Mouse (Mus musculus) liver, embryonic 11.5 days (tissue): ENCODE measurements around the gene Pold1. TPM values are rescaled to one million over a fixed set of nuclear protein-coding genes. Genes with fewer than 3 reads are reported as not detected.
A peak's percentile ranks its signal among the peaks of the same experiment; 100 is the strongest.

Experiments
- ATAC-seq: fragments of 200-750 bp; cut with Nextera tagmentation; replicated peaks from 2 replicates; pipeline ENCODE4 v1.8.0; 2017; ENCODE audit warnings: moderate number of reproducible peaks, mild to moderate bottlenecking, moderate TSS enrichment, moderate library complexity; ENCODE audit not compliant: low FRiP score
- DNase-seq: peaks from one replicate; pipeline ENCODE4 v3.0.0-alpha.2; 2017; ENCODE audit warnings: low spot score
- H3K27ac ChIP-seq: fragments of 300-500 bp; sonication (generic); 2 replicates; pipeline ENCODE4 v1.5.1; 2014; ENCODE audit warnings: mild to moderate bottlenecking, low read depth, low read length, control low read depth
- H3K27me3 ChIP-seq: fragments of 300-500 bp; sonication (generic); replicated peaks from 2 replicates; pipeline ENCODE4 v1.6.1; 2014; ENCODE audit warnings: low read length, mixed read lengths; ENCODE audit not compliant: control insufficient read depth, insufficient read depth
- H3K36me3 ChIP-seq: fragments of 300-500 bp; sonication (generic); 2 replicates; pipeline ENCODE4 v1.6.1; 2014; ENCODE audit warnings: mild to moderate bottlenecking, low read length, moderate library complexity, mixed read lengths; ENCODE audit not compliant: control insufficient read depth, insufficient read depth
- H3K4me1 ChIP-seq: fragments of 300-500 bp; sonication (generic); replicated peaks from 2 replicates; pipeline ENCODE4 v1.6.1; 2014; ENCODE audit warnings: low read length, mixed read lengths; ENCODE audit not compliant: control insufficient read depth, insufficient read depth
- H3K4me2 ChIP-seq: fragments of 300-500 bp; sonication (generic); 2 replicates; pipeline ENCODE4 v1.6.1; 2014; ENCODE audit warnings: mild to moderate bottlenecking, control low read depth, moderate library complexity
- H3K4me3 ChIP-seq: fragments of 300-500 bp; sonication (generic); 2 replicates; pipeline ENCODE4 v1.5.1; 2014; ENCODE audit warnings: low read depth, low read length, control low read depth
- H3K9ac ChIP-seq: fragments of 300-500 bp; sonication (generic); 2 replicates; pipeline ENCODE4 v1.6.1; 2014; ENCODE audit warnings: low read depth, low read length, control low read depth
- H3K9me3 ChIP-seq: fragments of 300-500 bp; sonication (generic); 2 replicates; pipeline ENCODE4 v1.6.1; 2016; ENCODE audit warnings: low read length, inconsistent platforms, mixed read lengths; ENCODE audit not compliant: control insufficient read depth
- WGBS: fragments of 180-500 bp; shearing (Covaris S2); extraction: QIAGEN DNeasy Blood & Tissue Kit; methylation state at CpG from one replicate; pipeline ENCODE4 v1.1.7; 2014; 5-methylcytosine and 5-hydroxymethylcytosine counted together
- microRNA-seq: library from miRNA; unstranded; fragments of <30 nt; microRNA quantifications from one replicate; pipeline ENCODE4, GENCODE M21; 2017; ENCODE audit warnings: borderline number of aligned reads
- polyA plus RNA-seq: library from polyadenylated mRNA; unstranded; fragments of >200 nt; fragmentation: Nextera tagmentation; extraction: Ambion mirVana; gene quantifications from 2 replicates; pipeline ENCODE4 v1.2.1, GENCODE M21; 2014

Gene Pold1
- polyA plus RNA-seq, 1 experiment from 2014 or later, result 119 TPM

DNA sequence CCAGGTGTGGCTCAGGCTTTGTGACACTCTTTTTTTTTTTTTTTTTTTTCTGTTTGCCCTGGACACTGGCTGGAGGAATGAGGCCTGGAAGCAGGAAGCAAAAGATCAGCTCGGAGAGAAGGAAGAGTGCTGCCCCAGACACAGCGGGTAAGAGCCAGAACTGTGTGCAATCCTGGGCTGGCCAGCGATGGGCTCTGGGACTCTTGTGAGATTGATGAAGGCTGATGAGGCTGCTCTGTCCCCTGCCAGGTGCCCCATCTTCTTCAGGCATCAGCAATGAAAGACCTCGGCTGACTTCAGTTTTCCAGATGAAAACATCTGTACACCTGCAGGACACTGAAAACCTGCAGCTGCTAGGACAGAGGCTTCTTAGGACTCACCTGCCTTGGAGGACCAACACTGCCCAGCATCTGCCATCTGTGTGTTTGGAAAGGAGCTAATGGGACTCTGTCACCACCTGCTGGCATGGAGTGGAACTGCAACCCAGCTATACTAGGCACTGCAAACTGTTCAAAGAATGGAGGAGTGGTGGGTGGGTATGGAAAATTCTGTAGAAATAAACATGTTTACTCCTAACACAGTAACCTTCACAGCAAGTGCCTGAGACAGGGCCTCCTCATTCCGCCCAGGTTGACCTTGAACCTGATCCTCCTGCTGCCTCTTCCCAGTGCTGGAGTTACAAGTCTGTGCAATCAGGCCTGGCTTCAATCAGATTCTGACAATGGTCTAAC is 63.6 kb downstream of the Pold1 start:
- Histone ChIP-seq H3K4me3 (no peak overlapping the region), H3K4me2 (no peak overlapping the region)

DNA sequence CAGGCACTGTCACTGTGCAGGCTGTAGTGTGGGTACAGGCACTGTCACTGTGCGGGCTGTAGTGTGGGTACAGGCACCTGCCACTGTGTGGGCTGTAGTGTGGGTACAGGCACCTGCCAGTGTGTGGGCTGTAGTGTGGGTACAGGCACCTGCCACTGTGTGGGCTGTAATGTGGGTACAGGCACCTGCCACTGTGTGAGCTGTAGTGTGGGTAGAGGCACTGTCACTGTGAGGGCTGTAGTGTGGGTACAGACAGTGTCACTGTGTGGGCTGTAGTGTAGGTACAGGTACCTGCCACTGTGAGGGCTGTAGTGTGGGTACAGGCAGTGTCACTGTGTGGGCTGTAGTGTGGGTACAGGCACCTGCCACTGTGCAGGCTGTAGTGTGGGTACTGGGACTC is 64.5 kb downstream of the Pold1 start:
- ATAC-seq (no peak), DNase-seq (no peak)
- Histone ChIP-seq H3K27me3 (peaks cover 26% of the 10 kb centered on the region), H3K4me3 (no peak overlapping the region), H3K27ac (peak overlapping the region; percentile 48; the same call in 1 of the 2 replicates), H3K4me2 (no peak overlapping the region), H3K9ac (no peak overlapping the region), H3K4me1 (peaks cover 11% of the 10 kb centered on the region), H3K36me3 (peaks cover 3% of the 10 kb centered on the region; the same call in 1 of the 2 replicates), H3K9me3 (no peaks in the 10 kb centered on the region)
- 75% methylated on average over 1 of the region's 1 CpGs for WGBS

More for the DNA sequence above, 63.6 kb downstream of the Pold1 start:
- DNase-seq (peak; percentile 78), ATAC-seq (peak; percentile 17; the same call in 1 of the 2 replicates)
- peaks cover 18% of the 10 kb centered on the region for H3K27me3 ChIP-seq
- peaks cover 6% of the 10 kb centered on the region; the same call in 1 of the 2 replicates for H3K36me3 ChIP-seq
- H3K4me1 ChIP-seq, result peaks cover 11% of the 10 kb centered on the region
- H3K27ac ChIP-seq, result peak overlapping the region; percentile 48
- 36% methylated on average over 5 of the region's 5 CpGs for WGBS
- H3K9ac ChIP-seq, result no peak overlapping the region
- H3K9me3 ChIP-seq, result no peaks in the 10 kb centered on the region

DNA sequence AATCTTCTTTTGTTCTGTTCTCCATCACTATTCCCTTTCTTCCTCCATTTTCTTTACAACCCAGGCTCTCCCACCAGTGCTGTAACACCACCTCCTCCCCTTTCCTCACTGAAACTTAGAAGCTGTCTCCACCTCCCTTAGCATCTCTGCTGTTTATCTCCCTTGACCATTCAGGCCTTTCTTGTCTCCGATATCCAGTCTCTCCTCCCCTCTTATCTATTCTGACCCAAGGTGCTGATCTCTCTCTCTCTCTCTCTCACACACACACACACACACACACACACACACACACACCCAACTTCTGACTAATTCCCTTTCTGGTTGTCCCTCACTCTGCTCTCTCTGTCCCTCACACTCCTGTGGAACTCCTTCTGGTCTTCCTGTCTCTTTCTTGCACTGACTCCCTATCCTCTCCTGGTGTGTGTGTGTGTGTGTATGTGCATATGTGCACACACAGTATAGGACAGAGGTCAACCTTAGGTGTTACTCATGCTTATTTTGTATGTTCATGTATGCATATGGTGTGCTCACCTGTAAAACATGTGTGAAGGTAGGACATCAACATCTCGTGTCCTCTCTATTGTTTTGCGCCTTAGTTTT is 65.7 kb downstream of the Pold1 start:
- Histone ChIP-seq H3K27me3 (peaks cover 36% of the 10 kb centered on the region), H3K9ac (peak overlapping the region; percentile 53), H3K4me3 (no peak overlapping the region), H3K4me1 (peaks cover 11% of the 10 kb centered on the region), H3K27ac (peak overlapping the region; percentile 82), H3K36me3 (no peaks in the 10 kb centered on the region), H3K9me3 (no peaks in the 10 kb centered on the region), H3K4me2 (peak overlapping the region; percentile 56)
- DNase-seq (no peak), ATAC-seq (peak; percentile 93)
- 50% methylated on average over 3 of the region's 3 CpGs for WGBS

Small RNAs within 50 kb of the gene (microRNA-seq; reads per million reads assigned to microRNA genes)
- gene Mir7053, result 1.8 reads per million

Other genes with a start within 250 kb of the Pold1 start
- gene Clec11a, start 241.9 kb downstream of the Pold1 start, polyA plus RNA-seq, result 0.90 and 1.1 TPM in 2 replicates
- 0.62 and 0.69 TPM in 2 replicates for gene Shank1, start 238.6 kb downstream of the Pold1 start, polyA plus RNA-seq
- 0.35 and 0.40 TPM in 2 replicates for gene Syt3, start 164.7 kb downstream of the Pold1 start, polyA plus RNA-seq
- gene 1700008O03Rik, start 163.0 kb downstream of the Pold1 start, polyA plus RNA-seq, result 0.83 and 0.93 TPM in 2 replicates
- 0.25 and 0.52 TPM in 2 replicates for gene Lrrc4b, start 119.8 kb downstream of the Pold1 start, polyA plus RNA-seq
- gene Aspdh, start 83.5 kb downstream of the Pold1 start, polyA plus RNA-seq, result 5.6 and 6.4 TPM in 2 replicates
- 145 and 146 TPM in 2 replicates for gene Josd2, start 80.9 kb downstream of the Pold1 start, polyA plus RNA-seq
- 72.8 and 75.2 TPM in 2 replicates for gene Emc10, start 52.3 kb downstream of the Pold1 start, polyA plus RNA-seq
- 4.7 and 5.9 TPM in 2 replicates for gene Fam71e1, start 52.3 kb downstream of the Pold1 start, polyA plus RNA-seq
- not detected in 2 replicates for gene Mybpc2, start 24.2 kb downstream of the Pold1 start, polyA plus RNA-seq
- 0.05 TPM in 1 of 2 replicates, not detected in the other for gene Spib, start 16.8 kb downstream of the Pold1 start, polyA plus RNA-seq
- 65.6 and 69.2 TPM in 2 replicates for gene Nr1h2, start 5.1 kb upstream of the Pold1 start, polyA plus RNA-seq
- gene Napsa, start 23.5 kb upstream of the Pold1 start, polyA plus RNA-seq, result 1.4 and 2.1 TPM in 2 replicates
- 0.22 and 0.23 TPM in 2 replicates for gene Kcnc3, start 41.8 kb upstream of the Pold1 start, polyA plus RNA-seq
- 0.66 and 0.68 TPM in 2 replicates for gene Myh14, start 122.0 kb upstream of the Pold1 start, polyA plus RNA-seq
- not detected in 2 replicates for gene Izumo2, start 159.9 kb upstream of the Pold1 start, polyA plus RNA-seq
- 36.4 and 39.2 TPM in 2 replicates for gene Vrk3, start 199.6 kb upstream of the Pold1 start, polyA plus RNA-seq
- gene Zfp473, start 202.2 kb upstream of the Pold1 start, polyA plus RNA-seq, result 2.7 TPM in 2 replicates